Mouse (Mus musculus) layer of hippocampus, adult 8-10 months (tissue): ENCODE results near the gene Lyg1. TPM values are rescaled to one million over a fixed set of nuclear protein-coding genes. Genes with fewer than 3 reads are reported as not detected.

ENCODE experiments used
- DNase-seq, 2 experiments: peaks; one replicate each; pipeline ENCODE4 v3.0.0; 2022; ENCODE audit warnings: low spot score in 2 of 2
- total RNA-seq, 4 experiments: library from RNA; stranded (reverse); gene quantifications; 2 replicates each; pipeline ENCODE4 v1.2.4; 2022

Lyg1 gene
- total RNA-seq, 4 experiments from 2014 or later = not detected

GRCm38 (mm10) chr1:37954786-37955185 lies 2.8 kb downstream of the Lyg1 start:
- DNase-seq = no peak

- DNase-seq = no peak
Observed at GRCm38 (mm10) chr1:37948906-37949305, 8.7 kb downstream of the Lyg1 start.

GRCm38 (mm10) chr1:37931806-37932205 lies 25.8 kb downstream of the Lyg1 start:
- no peak for DNase-seq

- no peak for DNase-seq
Observed at GRCm38 (mm10) chr1:37925971-37926370, 31.6 kb downstream of the Lyg1 start.

GRCm38 (mm10) chr1:37922536-37922935 lies 35.0 kb downstream of the Lyg1 start:
- DNase-seq = no peak

GRCm38 (mm10) chr1:37918096-37918495 lies 39.5 kb downstream of the Lyg1 start:
- DNase-seq = no peak

GRCm38 (mm10) chr1:37917666-37918065 lies 39.9 kb downstream of the Lyg1 start:
- no peak for DNase-seq

- DNase-seq = no peak
Observed at GRCm38 (mm10) chr1:37916393-37916792, 41.2 kb downstream of the Lyg1 start, which contains the start of gene Lyg2. Gene Lyg2, minus strand, starts transcription at chr1:37916493.

- DNase-seq = no peak
Observed at GRCm38 (mm10) chr1:37912751-37913150, 44.8 kb downstream of the Lyg1 start.

- DNase-seq = no peak
Observed at GRCm38 (mm10) chr1:37903178-37903577, 54.4 kb downstream of the Lyg1 start.

- no peak for DNase-seq
Observed at GRCm38 (mm10) chr1:37900288-37900687, 57.3 kb downstream of the Lyg1 start.

- no peak for DNase-seq
Observed at GRCm38 (mm10) chr1:37899816-37900215, 57.7 kb downstream of the Lyg1 start.

Other genes with a start within 250 kb of the Lyg1 start
- gene 2010300C02Rik, start 237.7 kb downstream of the Lyg1 start, total RNA-seq = 100 to 1,000 TPM; 319 to 384 (median 333) TPM
- 10 to 100 TPM; 20.1 to 29.9 (median 23.7) TPM for gene Tsga10, start 91.3 kb downstream of the Lyg1 start, total RNA-seq
- 1 to 10 TPM; 7.1 to 9.2 (median 8.6) TPM for gene Lipt1, start 86.0 kb downstream of the Lyg1 start, total RNA-seq
- gene Mitd1, start 67.3 kb downstream of the Lyg1 start, total RNA-seq = 10 to 100 TPM in 3 of 4 experiments, 1 to 10 TPM in 1; 8.6 to 14.7 (median 12.9) TPM
- 100 to 1,000 TPM; 131 to 158 (median 140) TPM for gene Mrpl30, start 67.3 kb downstream of the Lyg1 start, total RNA-seq
- under 1 TPM in 1 of 4 experiments, not detected in 3; 0.12 TPM for gene Lyg2, start 41.3 kb downstream of the Lyg1 start, total RNA-seq
- 10 to 100 TPM; 59.6 to 69.7 (median 65.4) TPM for gene Txndc9, start 40.1 kb upstream of the Lyg1 start, total RNA-seq
- gene Eif5b, start 40.3 kb upstream of the Lyg1 start, total RNA-seq = 10 to 100 TPM; 35.1 to 42.4 (median 41.3) TPM
- 10 to 100 TPM; 39.3 to 45.4 (median 43.0) TPM for gene Rev1, start 172.0 kb upstream of the Lyg1 start, total RNA-seq